In genomic region chr11:78465116-78465515, GRCm38 (mm10) we compare ENCODE assay signal across 8 mouse cellular contexts. TPM values are rescaled to one million over a fixed set of nuclear protein-coding genes. Genes with fewer than 3 reads are reported as not detected.
DNase-seq lines count a peak whose midpoint lies in the region; ATAC-seq lines count a peak whose summit lies in the region.

No protein-coding gene starts in this region.

- no peak for ATAC-seq in heart, embryonic 13.5 days (ENCODE audit: extremely low read depth, insufficient number of reproducible peaks, low FRiP score, low TSS enrichment)
- ATAC-seq in hindbrain, embryonic 12.5 days (ENCODE audit: low FRiP score), result 0 out of 2 replicates have a peak, but pooled peaks have one; percentile 24
- ATAC-seq in midbrain, embryonic 15.5 days (replicated peaks), result no peak

- no peaks in the 10 kb centered on the region for H3K36me3 ChIP-seq in heart, embryonic 13.5 days
- no peaks in the 10 kb centered on the region for H3K36me3 ChIP-seq in hindbrain, embryonic 12.5 days
- no peaks in the 10 kb centered on the region for H3K36me3 ChIP-seq in midbrain, embryonic 15.5 days (replicated peaks)

- intact Hi-C loops in heart, postnatal 25 days (cut with DNase I), result no loop called here

- H3K4me1 ChIP-seq in heart, embryonic 13.5 days, result peaks cover 28% of the 10 kb centered on the region
- peaks cover 14% of the 10 kb centered on the region for H3K4me1 ChIP-seq in hindbrain, embryonic 12.5 days
- H3K4me1 ChIP-seq in midbrain, embryonic 15.5 days, result peaks cover 17% of the 10 kb centered on the region

- WGBS in heart, embryonic 13.5 days, result 39% methylated on average over 9 of the region's 9 CpGs
- WGBS in hindbrain, embryonic 12.5 days, result 29% methylated on average over 9 of the region's 9 CpGs
- 20% methylated on average over 9 of the region's 9 CpGs for WGBS in midbrain, embryonic 15.5 days

- peak overlapping the region; percentile 64 for H3K4me3 ChIP-seq in heart, embryonic 13.5 days
- peak overlapping the region; percentile 75 for H3K4me3 ChIP-seq in hindbrain, embryonic 12.5 days
- H3K4me3 ChIP-seq in midbrain, embryonic 15.5 days, result peak overlapping the region; percentile 90

- no peaks in the 10 kb centered on the region for H3K27me3 ChIP-seq in heart, embryonic 13.5 days (replicated peaks)
- H3K27me3 ChIP-seq in hindbrain, embryonic 12.5 days, result no peaks in the 10 kb centered on the region; the same call in 1 of the 2 replicates
- H3K27me3 ChIP-seq in midbrain, embryonic 15.5 days (replicated peaks), result no peaks in the 10 kb centered on the region; the same call in 1 of the 2 replicates

- H3K4me2 ChIP-seq in heart, embryonic 13.5 days, result peak overlapping the region; percentile 81
- peak overlapping the region; percentile 90 for H3K4me2 ChIP-seq in hindbrain, embryonic 12.5 days (replicated peaks)
- H3K4me2 ChIP-seq in midbrain, embryonic 15.5 days, result peak overlapping the region; percentile 67

- peak overlapping the region; percentile 87 for H3K9ac ChIP-seq in heart, embryonic 13.5 days
- H3K9ac ChIP-seq in hindbrain, embryonic 12.5 days, result peak overlapping the region; percentile 88
- H3K9ac ChIP-seq in midbrain, embryonic 15.5 days, result peak overlapping the region; percentile 85

- no peak overlapping the region for H3K27ac ChIP-seq in heart, embryonic 13.5 days (replicated peaks)
- H3K27ac ChIP-seq in hindbrain, embryonic 12.5 days, result peak overlapping the region; percentile 87; the same call in 1 of the 2 replicates
- no peak overlapping the region for H3K27ac ChIP-seq in midbrain, embryonic 15.5 days

- DNase-seq in heart, postnatal 25 days (ENCODE audit: low spot score), result no peak
- peak; percentile 12 for DNase-seq in ZHBTc4 (ENCODE audit: low read depth, low spot score)
- no peak for DNase-seq in right cerebral cortex, postnatal 4 days
- DNase-seq in gastrocnemius, postnatal 25 days, result no peak
- no peak for DNase-seq in urinary bladder, postnatal 10 days (ENCODE audit: low spot score)

- peaks cover 5% of the 10 kb centered on the region; the same call in 1 of the 2 replicates for H3K9me3 ChIP-seq in heart, embryonic 13.5 days
- no peaks in the 10 kb centered on the region for H3K9me3 ChIP-seq in hindbrain, embryonic 12.5 days (replicated peaks)
- H3K9me3 ChIP-seq in midbrain, embryonic 15.5 days, result no peaks in the 10 kb centered on the region

RNA-seq across cellular contexts. Expression of gene Slc46a1, which starts 0.4 kb away (rescaled TPM):
- 6.9 and 7.3 TPM in 2 replicates for polyA plus RNA-seq in heart, embryonic 13.5 days (2015; fragmentation: Nextera tagmentation; extraction: Ambion mirVana)
- total RNA-seq in heart, postnatal 25 days (2021), result 1 to 10 TPM; 1.4 to 2.3 TPM
- polyA plus RNA-seq in hindbrain, embryonic 12.5 days (2016; fragmentation: Nextera tagmentation; extraction: Ambion mirVana), result 17.5 and 17.9 TPM in 2 replicates
- polyA plus RNA-seq in midbrain, embryonic 15.5 days (2015; fragmentation: Nextera tagmentation; extraction: Ambion mirVana), result 23.6 and 23.7 TPM in 2 replicates
- 1 to 10 TPM; 1.4 to 1.5 TPM for total RNA-seq in gastrocnemius, postnatal 25 days (2021)

RNA-seq across cellular contexts. Expression of gene Sarm1, which starts 32.4 kb away (rescaled TPM):
- 0.12 and 0.19 TPM in 2 replicates for polyA plus RNA-seq in heart, embryonic 13.5 days (2015; fragmentation: Nextera tagmentation; extraction: Ambion mirVana)
- under 1 TPM; 0.34 to 0.39 TPM for total RNA-seq in heart, postnatal 25 days (2021)
- 33.7 and 35.7 TPM in 2 replicates for polyA plus RNA-seq in hindbrain, embryonic 12.5 days (2016; fragmentation: Nextera tagmentation; extraction: Ambion mirVana)
- polyA plus RNA-seq in midbrain, embryonic 15.5 days (2015; fragmentation: Nextera tagmentation; extraction: Ambion mirVana), result 52.4 and 56.8 TPM in 2 replicates
- under 1 TPM; 0.67 to 1.00 TPM for total RNA-seq in gastrocnemius, postnatal 25 days (2021)

RNA-seq across cellular contexts. Expression of gene Vtn, which starts 33.8 kb away (rescaled TPM):
- polyA plus RNA-seq in heart, embryonic 13.5 days (2015; fragmentation: Nextera tagmentation; extraction: Ambion mirVana), result 2.1 and 9.3 TPM in 2 replicates
- total RNA-seq in heart, postnatal 25 days (2021), result 10 to 100 TPM; 22.0 to 25.7 TPM
- polyA plus RNA-seq in hindbrain, embryonic 12.5 days (2016; fragmentation: Nextera tagmentation; extraction: Ambion mirVana), result 118 and 156 TPM in 2 replicates
- 137 and 184 TPM in 2 replicates for polyA plus RNA-seq in midbrain, embryonic 15.5 days (2015; fragmentation: Nextera tagmentation; extraction: Ambion mirVana)
- 10 to 100 TPM; 11.0 to 12.5 TPM for total RNA-seq in gastrocnemius, postnatal 25 days (2021)

RNA-seq across cellular contexts. Expression of gene Sebox, which starts 38.1 kb away (rescaled TPM):
- polyA plus RNA-seq in heart, embryonic 13.5 days (2015; fragmentation: Nextera tagmentation; extraction: Ambion mirVana), result not detected in 2 replicates
- total RNA-seq in heart, postnatal 25 days (2021), result not detected
- polyA plus RNA-seq in hindbrain, embryonic 12.5 days (2016; fragmentation: Nextera tagmentation; extraction: Ambion mirVana), result not detected in 2 replicates
- 0.13 and 0.17 TPM in 2 replicates for polyA plus RNA-seq in midbrain, embryonic 15.5 days (2015; fragmentation: Nextera tagmentation; extraction: Ambion mirVana)
- total RNA-seq in gastrocnemius, postnatal 25 days (2021), result not detected

RNA-seq across cellular contexts. Expression of gene Slc13a2, which starts 43.1 kb away (rescaled TPM):
- polyA plus RNA-seq in heart, embryonic 13.5 days (2015; fragmentation: Nextera tagmentation; extraction: Ambion mirVana), result not detected in 2 replicates
- not detected for total RNA-seq in heart, postnatal 25 days (2021)
- polyA plus RNA-seq in hindbrain, embryonic 12.5 days (2016; fragmentation: Nextera tagmentation; extraction: Ambion mirVana), result not detected in 2 replicates
- polyA plus RNA-seq in midbrain, embryonic 15.5 days (2015; fragmentation: Nextera tagmentation; extraction: Ambion mirVana), result not detected in 2 replicates
- total RNA-seq in gastrocnemius, postnatal 25 days (2021), result not detected

Comparison
In these comparisons a context has a peak if more than half of its experiments do, and no peak if none do; other contexts are left out.
1. RNA of gene Sarm1, which starts 32.4 kb away (polyA plus RNA-seq): 52.4 to 56.8 TPM in midbrain, embryonic 15.5 days and 33.7 to 35.7 TPM in hindbrain, embryonic 12.5 days; 0.12 to 0.19 TPM in heart, embryonic 13.5 days; every median in the first group is over 10 times any median in the second.
2. RNA of gene Vtn, which starts 33.8 kb away (polyA plus RNA-seq): 118 to 156 TPM in hindbrain, embryonic 12.5 days and 137 to 184 TPM in midbrain, embryonic 15.5 days; 2.1 to 9.3 TPM in heart, embryonic 13.5 days; every median in the first group is over 10 times any median in the second.
3. Peak in every context shown above with its lines, with median percentiles within 50 percentile points of each other: H3K4me2 ChIP-seq, H3K4me3 ChIP-seq and H3K9ac ChIP-seq.